Mouse (Mus musculus) urinary bladder, adult 2 months (tissue): Measurements from ENCODE around the gene Ddx25. TPM values are rescaled to one million over a fixed set of nuclear protein-coding genes. Genes with fewer than 3 reads are reported as not detected.

Experiments
- DNase-seq: peaks from one replicate; pipeline ENCODE4 v3.0.0; 2022; ENCODE audit warnings: low spot score
- polyA plus RNA-seq: library from polyadenylated mRNA; depleted of rRNA; stranded (reverse); fragments of >200 nt; gene quantifications from 2 replicates; pipeline ENCODE4 v1.2.3, GENCODE M21; 2012; rRNA removed

The Ddx25 gene
- polyA plus RNA-seq = 0.03 TPM in 1 of 2 replicates, not detected in the other

DNA sequence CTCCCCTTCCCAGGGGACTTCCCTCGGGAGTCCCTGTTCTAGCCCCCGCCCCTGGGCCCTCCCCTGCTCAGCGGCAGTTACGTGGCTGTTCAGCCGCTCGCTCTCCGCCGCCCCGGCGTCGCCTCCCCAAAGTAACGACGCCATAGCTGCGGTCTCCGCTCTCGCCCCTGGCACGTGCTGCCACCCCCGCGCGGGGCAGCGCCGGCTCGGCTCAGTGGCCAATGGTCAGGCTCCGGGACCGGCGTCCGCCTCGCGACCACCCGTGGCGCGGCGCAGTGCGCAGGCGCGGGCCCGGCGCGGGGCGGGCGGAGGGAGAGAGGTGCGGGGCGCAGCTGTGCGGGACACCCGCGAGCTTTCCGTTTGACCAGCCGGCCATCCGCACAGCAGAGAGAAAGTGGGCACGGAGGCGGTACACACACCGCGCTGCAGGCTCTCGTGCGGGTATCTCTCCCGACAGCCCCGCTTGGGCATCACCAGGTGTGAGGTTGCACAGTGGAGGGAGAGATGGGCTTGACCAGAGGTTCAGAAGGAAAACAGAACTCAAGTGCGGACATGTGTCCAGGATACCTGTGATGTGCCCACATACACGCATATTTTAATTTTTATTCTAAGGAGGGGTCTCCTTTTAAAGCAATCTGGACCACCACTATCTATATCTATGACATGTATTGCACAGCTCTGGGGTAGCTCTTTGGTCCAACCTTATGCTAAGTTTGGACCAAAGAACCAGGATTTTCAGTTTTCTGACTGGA is at the start of gene Ddx25, which contains the start of gene Pus3:
TSS of gene Ddx25 (minus strand) at position 272 of the 752 bp plus-strand sequence.
TSS of gene Pus3 (plus strand) at position 339 of the 752 bp plus-strand sequence.
- no peak for DNase-seq

- no peak for DNase-seq
These were observed 49.5 kb upstream of the Ddx25 start for GRCm38 (mm10) chr9:35607647-35608405.

DNA sequence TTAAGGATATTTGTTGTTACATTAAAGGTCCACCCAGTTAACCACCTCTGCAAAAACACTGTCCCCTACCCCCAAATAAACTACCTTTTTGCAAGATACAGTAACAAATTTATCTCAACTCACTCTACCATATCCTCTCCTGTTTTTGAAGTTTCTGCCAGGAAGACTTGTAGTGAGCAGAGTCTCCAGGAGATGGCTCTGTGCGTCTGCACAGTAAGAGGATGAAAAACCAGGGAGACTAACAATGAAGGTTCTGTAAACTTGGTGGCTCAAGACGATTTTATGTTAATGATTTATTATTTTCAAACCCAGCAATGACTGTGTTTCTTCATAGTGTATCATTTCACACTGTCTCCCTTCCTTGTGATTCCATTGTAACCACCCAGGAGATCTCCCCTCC is 34.6 kb upstream of the Ddx25 start:
- no peak for DNase-seq

DNA sequence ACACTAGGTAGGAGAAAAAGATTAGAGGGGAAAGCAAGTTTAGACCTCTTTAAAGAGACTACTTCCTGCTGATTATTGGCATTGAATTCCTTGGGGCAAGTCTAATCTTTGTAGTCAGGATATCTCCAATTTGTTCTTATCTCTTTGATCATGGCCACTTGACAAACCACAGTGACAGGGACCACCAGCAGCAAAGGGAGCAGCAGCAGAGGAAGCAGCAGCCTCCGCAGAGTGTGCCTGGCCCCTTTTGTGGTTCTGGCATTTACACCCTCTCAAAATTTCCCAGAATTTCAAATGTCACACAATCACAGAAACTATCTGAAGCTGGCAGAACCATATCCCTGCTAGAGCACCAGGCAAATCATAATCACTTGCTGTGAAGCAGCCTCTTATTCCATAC is 29.3 kb upstream of the Ddx25 start:
- no peak for DNase-seq

DNA sequence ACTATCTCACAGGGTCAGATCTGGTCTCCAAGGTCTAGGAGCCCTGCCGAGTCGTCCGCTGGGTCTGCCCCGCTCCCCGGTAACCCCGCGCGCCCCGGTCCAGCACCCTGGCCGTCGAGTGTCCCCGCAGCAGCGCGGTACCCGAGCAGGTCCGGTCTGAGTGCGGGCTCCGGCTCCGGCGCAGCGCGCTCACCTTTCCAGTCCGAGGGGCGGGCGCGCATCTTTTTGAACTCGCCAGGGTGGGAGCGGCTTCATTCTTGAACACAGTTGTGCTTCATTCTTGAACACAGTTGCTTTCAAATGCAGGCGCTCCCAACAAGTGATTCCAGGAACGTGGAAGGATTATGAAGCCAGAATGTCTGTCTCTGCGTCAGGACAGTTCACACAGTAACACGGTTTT is 16.1 kb upstream of the Ddx25 start:
- no peak for DNase-seq

- no peak for DNase-seq
These were observed 12.3 kb upstream of the Ddx25 start for GRCm38 (mm10) chr9:35570663-35571062.

- peak; percentile 80 for DNase-seq
These were observed 11.5 kb upstream of the Ddx25 start, which contains the start of the genes Pate2 and Hyls1 for GRCm38 (mm10) chr9:35569571-35570534. Pate2 (plus strand) TSS chr9:35570284. Hyls1 (minus strand) TSS chr9:35570398.

- DNase-seq = no peak
These were observed 9.7 kb upstream of the Ddx25 start for GRCm38 (mm10) chr9:35567995-35568394.

DNA sequence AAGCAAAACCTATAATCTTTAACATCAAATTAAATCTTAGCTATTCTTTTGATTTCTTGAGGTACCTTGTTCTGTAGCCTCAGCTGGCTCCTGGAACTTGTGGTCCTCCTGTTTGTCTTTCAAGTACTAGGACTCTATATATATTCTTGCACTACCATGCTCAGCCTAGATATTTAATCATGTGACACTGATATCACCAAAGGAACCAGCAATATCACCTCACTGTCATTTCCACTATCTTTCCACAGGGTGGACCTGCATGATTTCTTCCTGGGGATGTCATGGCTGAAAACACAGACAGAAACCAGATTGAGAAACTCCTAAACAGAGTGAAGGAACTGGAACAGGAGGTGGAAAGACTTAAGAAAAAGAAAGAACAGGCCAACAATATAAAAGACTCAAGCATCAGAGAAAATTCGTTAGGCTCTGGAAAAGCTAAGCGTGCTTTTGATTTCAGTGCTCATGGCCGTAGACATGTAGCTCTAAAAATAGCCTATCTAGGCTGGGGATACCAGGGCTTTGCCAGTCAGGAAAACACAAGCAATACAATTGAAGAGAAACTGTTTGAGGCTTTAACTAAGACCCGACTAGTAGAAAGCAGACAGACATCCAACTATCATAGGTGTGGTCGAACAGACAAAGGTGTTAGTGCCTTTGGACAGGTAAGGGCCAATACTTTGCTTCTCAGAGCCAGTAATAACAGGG is 6.4 kb upstream of the Ddx25 start:
- DNase-seq = no peak

DNA sequence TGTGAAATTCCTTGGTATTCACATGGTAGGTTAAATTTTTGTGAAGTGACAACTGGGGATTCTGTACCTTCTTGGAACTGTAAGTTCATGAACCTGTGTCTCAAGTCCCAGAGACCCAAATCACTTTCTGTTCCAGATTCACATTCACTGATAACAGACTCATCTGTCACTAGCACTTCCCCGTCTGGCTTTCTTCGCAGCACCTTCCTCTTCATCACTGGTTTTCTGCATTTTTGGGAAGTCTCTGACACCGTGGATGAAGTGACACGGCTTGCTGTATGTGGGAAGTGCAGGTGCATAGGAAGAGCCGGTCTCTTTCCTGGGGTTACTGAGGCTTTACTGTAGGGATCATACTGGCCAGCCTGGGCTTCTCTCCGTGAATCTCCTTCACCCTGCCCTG is 3.3 kb upstream of the Ddx25 start:
- no peak for DNase-seq

GRCm38 (mm10) chr9:35561076-35561475 is 2.7 kb upstream of the Ddx25 start:
- no peak for DNase-seq

DNA sequence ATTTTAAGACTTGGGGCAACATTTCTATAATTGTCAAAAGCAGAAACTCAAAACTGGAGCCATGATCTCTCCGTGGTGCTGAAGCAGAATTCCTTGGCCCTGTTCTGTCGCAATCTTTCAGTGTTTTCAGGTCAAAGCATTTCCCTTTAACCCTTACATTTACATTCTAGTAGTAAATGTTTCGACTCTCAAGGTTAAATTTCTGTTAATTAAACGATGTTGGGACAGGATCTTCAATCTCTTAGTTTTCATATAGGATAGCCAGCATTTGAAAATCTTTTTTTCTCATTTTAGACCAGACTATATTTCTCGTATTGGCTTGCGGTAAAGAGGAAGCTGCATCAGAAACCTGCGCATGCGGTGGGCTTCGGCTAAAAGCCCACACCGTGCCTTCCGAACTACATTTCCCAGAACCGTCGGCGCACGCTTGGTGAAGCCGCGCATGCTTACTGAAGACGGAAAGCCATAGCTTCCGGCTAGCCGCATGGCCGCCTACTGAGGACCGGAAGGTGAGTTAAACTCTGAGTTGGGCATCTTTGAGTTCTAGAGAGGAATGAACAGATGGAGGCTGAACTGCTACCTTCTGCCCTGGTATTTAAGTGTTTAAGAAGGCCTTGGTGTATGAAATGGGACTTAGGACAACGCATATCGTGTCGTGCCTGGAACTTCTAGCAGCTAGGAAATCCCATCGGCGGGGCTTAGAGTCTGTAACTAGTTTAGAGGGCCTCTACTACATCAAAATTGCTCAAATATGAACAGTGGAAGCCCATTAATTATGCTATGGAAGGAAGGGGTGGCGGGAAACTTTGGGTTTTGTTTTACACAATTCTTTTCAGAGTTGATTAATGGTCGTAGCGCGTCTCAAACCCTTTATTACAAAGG is 922 bp upstream of the Ddx25 start:
- peak; percentile 46 for DNase-seq

- DNase-seq = no peak
These were observed 1.7 kb downstream of the Ddx25 start for GRCm38 (mm10) chr9:35556494-35557102.

GRCm38 (mm10) chr9:35548455-35548854 is 9.9 kb downstream of the Ddx25 start:
- no peak for DNase-seq

DNA sequence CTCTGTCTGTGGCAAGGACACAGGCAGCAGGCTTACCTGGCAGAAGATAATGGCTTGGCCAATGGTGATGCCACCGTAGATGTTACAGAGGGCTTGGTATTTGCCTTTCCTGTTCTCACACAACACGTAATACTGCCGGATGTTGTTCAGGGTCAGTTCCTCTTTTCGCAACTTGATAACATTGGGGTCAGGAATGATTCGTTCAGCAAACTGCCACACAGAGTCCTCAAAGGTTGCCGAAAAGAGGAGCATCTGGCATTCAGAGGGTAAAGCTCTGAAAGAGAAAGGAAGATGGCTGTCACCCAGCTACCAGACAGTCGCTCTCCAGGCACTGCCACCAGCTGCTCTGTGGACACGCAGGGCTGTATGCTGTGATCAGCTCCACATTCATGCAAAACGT is 11.6 kb downstream of the Ddx25 start:
- no peak for DNase-seq

DNA sequence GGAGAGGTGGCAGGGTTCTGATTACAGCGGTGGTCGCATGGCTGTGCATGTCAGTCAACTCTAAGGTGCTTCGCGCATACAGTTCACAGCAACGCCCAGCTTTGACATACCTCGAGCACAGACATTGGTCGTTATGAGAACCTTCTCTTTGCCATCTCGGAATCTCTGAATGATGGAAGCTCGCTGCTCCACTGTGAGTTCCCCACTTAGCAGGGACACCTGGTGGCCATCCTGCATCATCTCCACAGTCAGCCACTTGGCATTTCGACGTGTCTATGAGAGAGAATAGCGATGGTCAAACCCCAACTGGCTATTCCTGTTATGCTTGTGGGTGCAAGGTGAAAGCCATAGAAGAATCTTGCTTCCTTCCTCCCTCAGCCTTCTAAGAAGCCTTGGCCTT is 12.6 kb downstream of the Ddx25 start:
- DNase-seq = no peak

- DNase-seq = no peak
These were observed 13.7 kb downstream of the Ddx25 start for GRCm38 (mm10) chr9:35544666-35545065.

GRCm38 (mm10) chr9:35543099-35543860 is 15.0 kb downstream of the Ddx25 start:
- no peak for DNase-seq

DNA sequence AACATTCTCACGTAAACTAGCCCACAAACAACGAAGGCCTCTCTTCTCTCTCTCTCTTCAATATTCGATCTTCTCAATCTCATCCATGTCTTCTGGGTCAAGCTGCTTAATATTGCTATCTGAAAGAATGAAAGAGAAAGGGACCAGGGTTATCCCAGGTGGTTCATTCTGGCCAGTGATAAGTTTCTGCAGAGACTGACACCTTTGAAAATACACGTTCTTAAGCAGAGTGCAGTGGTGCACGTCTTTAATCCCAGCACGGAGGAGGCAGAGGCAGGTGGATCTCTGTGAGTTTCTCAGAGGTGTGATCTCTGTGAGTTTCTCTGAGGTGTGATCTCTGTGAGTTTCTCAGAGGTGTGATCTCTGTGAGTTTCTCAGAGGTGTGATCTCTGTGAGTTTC is 16.4 kb downstream of the Ddx25 start:
- no peak for DNase-seq
